Mouse (Mus musculus) erythroid progenitor cell, adult 5-6 weeks (primary cell): Measurements from ENCODE around the gene Ccdc160. TPM values are rescaled to one million over a fixed set of nuclear protein-coding genes. Genes with fewer than 3 reads are reported as not detected.

Experiments used
- ATAC-seq: replicated peaks from 2 replicates; pipeline ENCODE4 v1.8.0; 2016; ENCODE audit warnings: moderate number of reproducible peaks, mild to moderate bottlenecking, moderate TSS enrichment, inconsistent platforms; ENCODE audit not compliant: poor library complexity, low FRiP score, severe bottlenecking
- total RNA-seq, 2 experiments: library from RNA; stranded (forward) in 1 of 2; stranded (reverse) in 1 of 2; fragments of 150-400 nt in 1 of 2; fragments of 186-747, 209-891 nt in 1 of 2; gene quantifications; 2 replicates each; pipeline versions ENCODE4 v1.2.3 to v1.2.4; 2015 to 2017; ENCODE audit warnings: low replicate concordance in 2 of 2

Gene Ccdc160
- total RNA-seq (2015; ENCODE audit: low replicate concordance) = not detected in 2 replicates
- not detected in 2 replicates for total RNA-seq (2017; ENCODE audit: low replicate concordance)

DNA sequence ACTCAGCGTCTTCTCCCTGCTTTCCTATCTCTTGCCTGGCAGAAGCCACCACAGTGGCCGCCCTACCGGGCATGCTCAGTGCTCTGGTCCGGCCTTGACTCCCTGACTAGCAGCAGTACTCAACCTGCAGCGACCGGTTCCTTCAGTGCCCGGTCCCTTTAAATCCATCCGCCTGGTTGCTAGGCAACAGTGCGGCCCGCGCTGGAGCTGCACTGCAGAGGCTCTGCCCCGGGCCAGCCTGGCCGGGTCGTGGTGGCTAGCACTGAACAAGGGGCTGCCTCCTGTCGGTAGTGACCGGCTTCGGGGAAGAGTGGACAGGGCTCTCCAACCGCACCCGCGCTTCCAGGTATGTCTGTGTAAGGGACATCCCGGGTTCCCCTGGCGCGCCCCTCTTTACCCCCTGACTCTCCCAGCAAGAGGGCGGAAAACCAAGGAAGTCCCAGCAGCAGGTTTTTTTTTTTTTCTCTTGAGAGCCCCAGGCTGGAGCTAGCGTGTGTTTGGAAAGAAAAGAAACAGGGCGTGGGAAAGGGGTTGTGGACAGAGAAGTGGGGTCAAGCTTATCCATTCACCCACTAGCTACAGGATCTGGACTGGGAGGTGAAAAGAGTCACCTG is at the start of gene Ccdc160:
Gene Ccdc160, plus strand, starts transcription at position 221 of the 614 bp plus-strand sequence.
- no peak for ATAC-seq

DNA sequence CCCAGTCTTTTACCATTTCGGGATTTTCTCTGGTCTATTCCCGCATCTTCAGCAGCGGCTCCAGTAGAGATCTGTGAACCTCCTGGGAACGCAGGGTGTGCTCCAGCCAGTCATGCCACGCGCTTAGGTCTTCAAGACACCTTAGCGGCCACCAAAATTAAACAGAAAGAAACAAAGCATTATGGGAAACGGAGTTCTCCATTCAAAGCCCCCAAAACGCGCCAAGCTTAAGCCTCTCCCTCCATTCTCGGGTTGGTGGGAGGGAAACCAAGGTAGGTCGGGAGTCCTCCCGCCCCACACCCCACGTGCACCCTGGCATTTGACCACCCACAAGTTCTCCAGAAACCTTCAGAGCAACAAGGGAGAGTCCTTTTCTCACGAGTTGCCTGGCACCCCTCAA is 47.2 kb upstream of the Ccdc160 start:
- no peak for ATAC-seq

DNA sequence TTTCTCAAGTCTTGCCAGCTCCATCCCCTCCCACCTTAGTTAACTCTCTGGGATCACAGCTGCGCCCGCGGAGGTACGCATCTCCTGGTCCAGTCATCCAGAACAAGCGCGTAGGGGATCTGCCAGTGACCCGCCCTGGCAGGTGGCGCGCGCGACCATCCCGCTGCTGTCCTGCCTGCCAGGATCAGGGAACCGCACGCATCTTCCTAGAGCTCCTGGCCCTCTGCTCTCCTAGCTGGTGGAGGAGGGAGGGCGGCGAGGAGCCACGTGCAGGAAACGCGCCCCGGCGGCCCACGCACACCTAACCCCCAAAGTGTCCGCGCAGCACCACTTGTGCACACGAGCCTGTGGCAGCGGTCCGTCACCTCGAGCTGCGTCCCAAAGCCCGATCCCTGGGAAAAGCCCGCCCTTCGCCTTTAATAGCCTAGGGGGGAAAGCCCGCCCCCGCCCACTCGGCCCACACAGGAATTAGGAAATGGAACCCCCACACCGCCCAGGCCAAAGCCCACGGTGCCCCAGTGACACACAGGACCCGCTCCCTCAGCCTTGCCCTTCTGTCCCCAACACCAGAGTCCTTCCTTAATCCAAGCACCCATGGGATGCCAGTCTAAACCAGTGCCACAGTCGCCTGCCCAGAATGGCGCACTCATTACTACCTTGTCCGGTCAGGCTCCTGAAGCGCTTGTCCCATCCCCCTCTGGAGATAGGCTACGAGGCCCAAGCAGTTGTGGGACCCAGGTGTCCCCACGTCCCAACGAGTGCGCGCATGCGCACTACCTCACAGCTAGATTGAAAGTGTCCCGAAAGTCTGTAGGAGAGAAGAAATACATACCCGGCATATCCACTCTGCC is 46.6 kb upstream of the Ccdc160 start:
- no peak for ATAC-seq

DNA sequence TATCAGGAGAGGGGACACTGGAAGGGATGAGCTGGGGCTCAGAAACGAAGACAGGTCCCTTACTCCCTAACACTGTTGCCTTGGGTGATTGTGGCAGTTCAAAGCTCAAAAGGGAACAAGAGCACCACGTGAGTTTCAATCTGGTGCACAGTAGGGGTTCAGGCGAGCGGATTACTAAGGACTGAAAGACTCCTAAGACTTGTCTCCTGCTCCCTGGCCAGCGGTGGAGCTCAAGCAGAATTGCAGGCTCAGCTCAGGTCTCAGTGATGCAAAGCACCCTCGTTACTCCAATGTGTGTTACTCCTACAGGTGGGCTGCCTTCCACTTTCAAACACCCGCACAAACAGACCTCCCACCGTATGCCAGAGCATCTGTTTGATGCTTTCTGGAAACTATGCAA is 45.5 kb upstream of the Ccdc160 start:
- ATAC-seq = no peak

DNA sequence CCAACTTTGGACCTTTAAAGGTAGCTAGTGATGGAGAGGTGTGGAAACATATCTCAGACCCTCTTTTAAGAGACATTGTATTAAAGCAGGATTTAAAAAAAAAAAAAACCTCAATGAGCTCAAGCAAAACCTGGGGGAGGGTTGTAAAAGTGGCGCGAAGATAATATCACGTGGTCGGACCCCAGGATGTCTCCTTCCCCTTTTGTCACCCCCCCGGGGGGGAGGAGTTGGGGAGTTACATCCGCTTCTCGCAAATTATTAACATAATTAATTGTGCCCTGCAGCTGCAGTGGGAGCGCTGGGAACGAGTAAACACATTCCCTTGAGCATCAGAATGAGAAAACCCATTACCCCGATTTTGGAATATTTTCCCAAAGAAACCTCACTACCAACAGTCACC is 45.1 kb upstream of the Ccdc160 start:
- ATAC-seq = no peak

DNA sequence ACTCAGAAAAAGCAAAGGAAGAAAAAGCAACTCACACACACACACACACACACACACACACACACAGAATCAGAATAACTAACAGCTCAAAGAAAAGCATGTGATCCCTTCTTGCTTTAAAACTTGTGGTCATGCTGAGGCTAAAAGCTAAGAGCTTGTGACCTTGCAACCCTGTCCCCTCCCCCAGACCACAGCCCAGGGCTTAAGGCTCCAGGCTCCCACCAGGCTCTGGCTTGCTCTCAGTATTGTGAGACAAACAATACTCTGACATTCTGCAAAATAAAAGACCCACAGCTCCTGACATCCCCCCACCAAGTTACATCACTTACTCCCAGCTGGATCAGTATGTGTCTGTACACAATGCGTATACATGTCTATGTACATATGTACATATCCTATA is 44.2 kb upstream of the Ccdc160 start:
- no peak for ATAC-seq

DNA sequence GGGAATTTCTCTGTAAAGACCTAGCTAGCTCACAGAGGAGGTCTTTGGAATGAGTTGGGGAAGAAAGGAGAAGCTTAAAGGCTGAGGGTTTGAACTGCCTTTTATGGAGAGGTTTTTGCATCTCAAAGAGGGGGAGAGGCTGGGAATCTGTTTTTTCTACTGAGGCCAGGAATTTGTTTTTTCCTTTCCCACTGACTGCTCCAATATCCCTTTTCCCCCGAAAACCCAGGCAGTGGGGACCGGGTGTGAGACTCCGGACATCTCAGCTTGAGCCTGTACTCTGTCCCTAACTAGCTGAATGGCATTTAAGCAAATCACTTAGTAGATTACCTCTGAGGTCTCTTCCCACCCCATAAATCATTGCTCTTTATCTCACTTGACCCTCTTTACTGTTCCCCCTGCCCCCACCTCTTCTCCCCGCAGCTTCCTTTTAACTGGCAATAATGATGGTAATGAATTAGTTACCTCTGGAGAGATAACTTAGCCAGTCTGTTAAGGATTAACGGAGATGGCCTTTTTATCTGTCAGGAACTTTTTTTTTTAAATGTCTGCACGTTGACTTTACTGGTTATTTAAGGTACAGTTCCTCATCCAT is 37.4 kb upstream of the Ccdc160 start:
- no peak for ATAC-seq

DNA sequence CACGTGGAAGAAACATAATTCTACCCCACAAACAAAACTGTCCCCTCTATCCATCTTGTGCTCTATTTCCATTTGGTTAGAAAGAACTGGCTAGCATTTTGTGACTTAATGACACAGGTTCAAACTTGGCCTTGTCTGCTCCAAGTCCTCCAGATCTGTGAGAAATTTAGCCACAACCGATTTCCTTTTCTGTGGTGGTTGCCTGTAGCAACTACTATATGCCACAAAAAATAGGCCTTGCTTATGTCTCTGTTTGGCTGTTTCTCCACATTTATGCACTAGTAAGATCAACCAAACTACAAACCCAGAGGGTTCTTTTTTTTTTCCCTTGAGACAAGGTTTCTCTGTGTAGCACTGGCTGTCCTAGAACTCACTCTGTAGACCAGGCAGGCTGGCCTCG is 33.8 kb upstream of the Ccdc160 start:
- ATAC-seq = no peak

DNA sequence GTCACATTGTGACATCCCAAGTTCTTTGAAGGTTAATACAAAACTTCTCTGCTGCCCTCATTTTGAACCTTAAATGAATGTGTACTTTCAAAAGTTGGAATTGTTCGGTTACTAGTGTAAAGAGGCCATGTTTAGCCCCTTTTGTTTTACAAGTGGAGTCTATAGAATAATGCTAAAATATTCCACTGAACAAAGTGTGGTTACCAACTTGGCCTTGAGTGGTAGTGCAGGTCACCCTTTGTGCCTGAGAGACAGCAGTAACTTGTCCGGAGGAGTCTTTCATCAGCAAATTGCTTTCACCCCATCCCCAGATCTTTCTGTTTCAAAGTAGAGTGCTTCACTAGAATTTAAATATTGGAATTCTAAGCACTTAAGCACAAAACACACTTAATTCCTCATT is 31.8 kb upstream of the Ccdc160 start:
- no peak for ATAC-seq

DNA sequence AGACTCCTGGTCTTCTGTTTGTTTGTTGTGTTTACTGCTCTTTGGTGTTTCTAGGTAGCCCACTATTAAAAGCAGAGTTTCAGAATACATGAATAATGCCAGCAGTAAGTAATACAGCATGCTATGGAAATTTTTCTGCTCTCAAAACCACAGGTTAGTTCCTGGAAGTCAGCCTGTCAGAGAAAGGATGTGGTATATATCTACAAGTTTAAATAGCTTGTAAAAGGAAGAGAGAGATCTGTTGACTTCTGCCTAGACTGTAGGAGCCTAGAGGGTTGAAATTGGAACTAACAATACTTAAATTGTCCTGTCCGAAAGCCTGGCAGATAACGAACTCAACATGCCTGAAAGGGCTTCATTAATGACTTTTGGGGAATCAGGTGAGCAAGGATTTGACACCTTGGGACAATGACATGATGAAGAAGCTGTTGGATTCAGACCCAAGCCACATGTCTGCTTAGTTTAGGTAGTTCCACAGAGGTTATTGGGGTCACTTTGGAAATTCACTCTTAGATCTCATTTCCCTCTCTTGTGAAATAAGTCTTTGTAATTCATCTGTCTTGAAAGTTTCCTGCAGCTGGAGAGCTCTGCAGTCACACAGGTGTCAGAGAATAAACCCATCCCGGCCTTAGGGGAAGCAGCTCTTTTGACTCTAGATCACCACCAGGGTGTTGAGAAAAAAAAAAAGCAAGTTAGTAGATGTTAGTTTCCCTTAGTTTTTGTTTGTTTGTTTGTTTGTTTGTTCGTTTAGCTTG is 30.6 kb upstream of the Ccdc160 start:
- no peak for ATAC-seq

DNA sequence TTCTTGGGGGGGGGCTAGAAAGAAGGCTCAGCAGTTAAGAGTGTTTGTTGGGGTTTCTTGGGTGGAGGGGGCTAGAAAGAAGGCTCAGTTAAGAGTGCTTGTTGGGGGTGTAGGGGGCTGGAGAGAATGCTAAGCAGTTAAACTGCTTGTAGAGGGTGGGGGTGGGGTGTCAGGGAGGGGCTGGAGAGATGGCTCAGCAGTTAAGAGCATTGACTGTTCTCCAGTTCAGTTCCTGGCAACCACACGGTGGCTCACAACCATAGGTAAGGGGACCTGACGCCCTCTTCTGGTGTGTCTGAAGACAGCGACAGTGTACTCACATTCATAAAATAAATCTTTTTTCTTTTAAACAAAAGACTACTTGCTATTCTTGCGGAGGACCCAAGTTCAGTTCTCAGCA is 28.8 kb upstream of the Ccdc160 start:
- ATAC-seq = no peak

DNA sequence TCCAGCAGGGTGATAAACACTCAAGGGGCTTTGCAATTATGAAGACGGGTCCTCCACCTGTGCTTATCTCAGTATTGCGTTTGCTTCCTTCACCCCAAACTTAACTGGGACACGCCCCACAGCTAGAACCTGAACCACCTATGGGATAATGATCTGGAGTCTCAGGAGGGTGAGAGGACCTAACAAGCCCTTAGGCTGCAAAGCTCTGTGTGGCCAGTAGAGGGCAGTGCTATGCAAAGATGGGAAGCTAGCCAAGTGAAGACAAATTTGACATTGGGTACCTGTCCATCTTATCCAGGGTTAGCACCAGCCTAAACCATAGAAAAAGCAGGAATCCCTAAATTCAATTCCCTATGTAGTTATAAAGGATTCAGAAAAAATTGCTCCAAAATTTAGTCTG is 15.0 kb upstream of the Ccdc160 start:
- no peak for ATAC-seq

DNA sequence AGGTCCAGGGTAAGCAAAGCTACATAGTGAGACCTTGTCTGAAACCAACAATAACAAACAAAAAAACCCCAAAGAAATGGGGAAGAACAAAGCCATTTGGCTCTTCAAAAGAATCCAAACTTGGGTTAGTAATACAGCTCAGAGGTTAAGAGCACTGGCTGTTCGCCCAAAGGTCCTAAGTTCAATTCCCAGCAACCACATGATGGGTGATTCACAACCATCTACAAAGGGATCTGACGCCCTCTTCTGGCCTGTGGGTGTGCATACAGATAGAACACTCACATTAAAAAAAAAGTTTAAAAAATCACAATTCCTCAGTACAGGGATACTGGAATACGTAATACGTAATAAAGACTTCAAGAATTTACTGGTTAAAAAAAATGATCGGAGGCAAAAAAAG is 13.3 kb upstream of the Ccdc160 start:
- ATAC-seq = no peak

DNA sequence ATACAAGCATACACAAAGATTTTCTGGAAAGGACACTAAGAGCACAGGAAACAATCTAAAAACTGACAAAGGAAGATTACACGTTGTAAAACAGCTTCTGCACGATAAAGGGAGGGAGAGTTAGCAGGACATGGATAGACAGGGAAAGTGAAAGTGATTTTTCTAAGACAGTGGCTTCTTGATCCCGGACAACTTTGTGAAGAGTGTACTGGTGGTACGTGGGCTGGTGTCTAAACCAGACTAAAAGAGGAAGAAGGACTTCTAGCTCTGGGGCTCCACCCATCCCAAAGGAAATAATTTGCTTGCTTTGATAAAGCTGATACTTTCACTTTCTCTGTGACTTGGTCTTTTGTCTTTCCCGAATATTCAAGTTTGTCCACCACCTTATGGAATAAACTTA is 7.1 kb upstream of the Ccdc160 start:
- ATAC-seq = no peak

DNA sequence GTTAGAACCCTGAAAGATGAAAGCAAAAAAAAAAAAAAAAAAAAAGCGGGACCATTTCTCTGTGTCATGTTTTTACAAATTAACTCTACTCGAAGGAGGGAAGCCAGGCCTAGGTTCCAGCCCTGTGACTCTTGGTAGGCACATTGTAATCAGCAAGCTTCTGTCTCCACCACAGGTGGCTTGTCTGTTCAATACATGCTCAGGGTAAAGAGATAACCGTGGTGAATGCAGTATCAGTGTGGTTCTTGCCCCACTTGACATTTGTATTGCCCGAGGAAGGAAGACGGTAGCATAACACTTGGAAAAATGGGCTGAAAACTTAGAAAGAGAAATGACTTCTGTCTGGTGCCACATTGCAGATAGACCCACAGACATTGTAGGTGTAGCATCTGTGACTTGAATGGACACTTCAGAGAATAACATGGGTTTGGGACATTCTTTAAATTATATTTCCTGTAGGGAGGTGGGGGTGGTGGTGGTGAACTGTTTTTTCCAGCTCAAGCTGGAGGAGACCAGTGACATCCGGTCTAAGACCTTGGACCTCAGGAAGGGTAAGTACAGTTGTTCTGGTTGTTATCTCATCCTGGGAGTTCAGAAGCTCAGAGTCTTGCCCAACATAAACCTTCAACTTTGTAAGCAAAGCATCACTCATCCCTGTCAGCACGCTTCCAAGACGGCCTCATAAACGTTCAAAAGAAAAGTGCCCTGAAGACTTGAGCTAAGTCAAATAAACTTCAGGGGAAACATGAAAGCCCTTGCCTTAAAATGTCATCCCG is 1.1 kb downstream of the Ccdc160 start:
- ATAC-seq = no peak

DNA sequence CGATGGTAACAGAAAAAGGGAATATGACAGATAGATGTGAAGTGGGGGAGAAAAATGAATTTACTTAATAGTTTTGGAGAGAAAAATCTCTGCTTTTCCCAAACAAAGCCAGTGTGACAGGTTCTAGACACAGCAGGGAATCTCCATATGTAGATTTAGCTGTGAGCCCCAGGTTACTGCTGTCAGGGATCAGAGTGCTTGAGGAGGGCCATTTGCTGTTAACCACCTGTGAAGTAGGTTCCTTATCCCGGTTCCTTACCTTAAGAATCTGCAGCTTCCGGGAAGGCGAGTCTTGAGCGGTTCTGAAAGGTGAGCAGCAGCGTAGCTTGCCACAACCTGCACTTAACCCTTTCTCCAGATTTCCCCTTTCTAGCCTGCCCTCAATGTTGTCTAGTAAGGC is 1.9 kb downstream of the Ccdc160 start:
- no peak for ATAC-seq

DNA sequence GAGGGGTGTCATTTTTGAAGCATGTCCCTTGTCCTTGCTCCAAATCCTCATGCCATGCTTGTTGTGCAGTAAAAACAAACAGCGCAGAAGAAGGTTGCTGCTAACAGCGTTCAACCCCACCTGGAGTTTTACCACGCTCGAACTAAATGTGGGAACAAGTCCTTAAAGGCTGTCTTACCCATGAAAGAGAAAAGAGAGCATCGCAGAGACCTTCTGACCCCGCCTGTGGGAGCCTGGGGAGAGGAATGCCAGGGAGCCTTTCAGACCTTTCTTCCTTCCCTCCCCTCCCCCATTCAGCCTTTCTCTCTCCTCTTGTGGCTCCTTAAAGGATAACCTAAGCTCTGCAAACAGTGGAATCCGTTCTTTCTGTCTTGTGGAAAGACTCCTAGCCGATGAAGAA is 4.8 kb downstream of the Ccdc160 start:
- ATAC-seq = no peak

DNA sequence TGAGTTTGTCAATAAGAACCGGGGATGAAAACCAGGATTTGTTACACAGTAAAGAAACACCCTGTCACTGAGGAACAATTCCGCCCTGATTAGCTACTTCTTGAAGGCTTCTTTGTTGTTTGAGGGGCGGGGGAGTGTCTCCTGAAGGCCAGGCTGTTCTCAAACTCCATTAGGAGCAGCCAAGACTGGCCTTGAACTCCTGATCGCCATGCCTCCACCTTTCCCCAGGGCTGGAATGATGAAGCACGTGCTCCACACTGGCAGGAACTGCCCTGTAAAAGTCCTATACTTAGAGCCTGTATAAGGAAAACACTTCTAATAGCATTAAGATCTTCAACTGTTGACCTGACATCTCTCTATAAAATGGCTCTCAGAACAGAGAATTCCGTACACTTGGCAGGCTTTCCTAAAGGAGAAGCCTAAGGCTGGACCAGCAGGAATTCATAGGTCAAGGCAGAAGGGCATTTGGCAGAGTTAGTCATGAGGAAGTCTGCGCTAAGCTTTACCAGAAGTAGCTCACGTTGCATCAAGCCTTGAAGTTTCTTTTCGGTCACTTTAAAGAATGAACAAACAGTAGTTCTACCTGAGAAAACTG is 6.1 kb downstream of the Ccdc160 start:
- ATAC-seq = no peak

DNA sequence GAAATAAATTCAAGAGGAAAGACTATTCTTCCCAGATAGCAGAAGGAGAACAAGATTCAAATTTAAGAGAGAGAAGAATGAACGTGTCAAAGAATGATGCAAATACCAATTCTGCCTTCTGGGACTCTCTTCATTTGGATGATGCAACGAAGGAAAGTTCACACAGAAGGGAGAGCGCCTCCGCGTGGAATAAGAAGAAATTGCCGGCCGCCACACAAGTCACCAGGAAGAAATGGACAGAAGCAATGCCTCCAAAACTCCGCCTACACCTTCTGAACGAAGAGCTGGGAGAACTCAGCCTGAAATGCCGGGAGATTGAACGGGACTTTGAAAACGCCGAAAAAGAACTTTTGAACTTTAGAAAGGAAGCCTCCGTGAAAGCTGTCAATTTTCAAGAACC is 7.3 kb downstream of the Ccdc160 start:
- no peak for ATAC-seq
